Mouse (Mus musculus) kidney, adult 2 months (tissue): ENCODE measurements around the gene Zfp282.

Experiments
- CTCF ChIP-seq: fragments of 200-500 bp; conservative IDR thresholded peaks from 2 replicates; pipeline ENCODE4 v1.5.1; 2011; ENCODE audit warnings: low read depth, mild to moderate bottlenecking, control low read depth, low read length, moderate library complexity, mixed read lengths; ENCODE audit not compliant: insufficient read depth, insufficient read length
- POLR2A ChIP-seq: fragments of 200-500 bp; IDR thresholded peaks from one replicate; pipeline ENCODE4 v1.6.1; 2011; ENCODE audit warnings: low read depth, low read length, control low read depth

GRCm38 (mm10) chr6:47828950-47829349 is 48.1 kb upstream of the Zfp282 start:
- TF ChIP-seq CTCF: 0 out of 2 replicates have a peak, but pooled peaks have one; percentile 17
- TF ChIP-seq POLR2A: no peak
